Mouse (Mus musculus): Measurements from ENCODE around the gene 4932438H23Rik.
"Not testable (repeated sequence)": the region's sequence is repeated elsewhere in the genome, so short reads cannot be mapped to it uniquely, and the experiment has no call there.

The 4932438H23Rik gene

DNA sequence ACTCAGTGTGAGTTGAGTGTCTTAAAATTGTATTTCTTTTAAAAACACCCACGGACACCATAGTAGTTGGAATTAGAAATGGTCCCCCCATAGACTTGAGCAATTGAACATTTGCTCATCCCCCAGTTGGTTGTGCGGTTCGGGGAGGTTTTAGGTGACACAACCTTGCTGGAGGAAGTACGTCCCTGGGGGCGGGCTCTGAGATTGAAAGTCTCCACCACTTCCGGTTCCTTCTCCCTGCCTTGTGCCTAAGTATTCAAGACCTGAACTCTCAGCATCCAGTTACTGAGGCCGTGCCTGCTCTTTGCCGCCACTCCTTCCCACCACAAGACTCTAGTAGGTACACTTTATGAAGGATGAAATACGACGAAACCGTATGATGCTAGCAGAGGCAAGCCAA lies 2.9 kb upstream of the 4932438H23Rik start:
- no peak for DNase-seq

DNA sequence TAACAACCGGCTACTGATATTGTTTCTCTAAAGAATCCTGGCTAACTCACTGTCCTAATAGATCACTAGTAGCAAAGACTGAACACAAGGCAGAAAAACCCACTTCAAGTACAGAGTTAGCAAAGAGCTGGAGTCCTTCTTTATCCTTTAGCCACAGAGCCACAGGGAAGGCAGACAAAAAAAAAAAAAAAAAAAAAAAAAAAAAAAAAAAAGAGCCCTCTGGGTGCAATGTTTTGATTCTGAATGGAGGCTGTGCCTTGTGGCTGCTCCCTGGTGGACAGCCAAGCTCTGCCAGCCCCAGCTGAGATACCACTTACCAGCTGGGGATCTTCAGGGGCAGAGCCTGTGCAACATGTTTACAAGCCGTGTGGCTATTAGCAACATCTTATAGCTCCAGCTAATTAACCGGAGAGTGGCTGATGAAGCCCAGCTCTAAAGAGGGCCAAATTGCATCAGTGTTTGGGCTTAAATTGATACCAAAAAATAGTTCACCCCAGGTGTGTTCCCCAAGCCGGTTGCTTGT lies 2.1 kb upstream of the 4932438H23Rik start:
- no peak for DNase-seq

DNA sequence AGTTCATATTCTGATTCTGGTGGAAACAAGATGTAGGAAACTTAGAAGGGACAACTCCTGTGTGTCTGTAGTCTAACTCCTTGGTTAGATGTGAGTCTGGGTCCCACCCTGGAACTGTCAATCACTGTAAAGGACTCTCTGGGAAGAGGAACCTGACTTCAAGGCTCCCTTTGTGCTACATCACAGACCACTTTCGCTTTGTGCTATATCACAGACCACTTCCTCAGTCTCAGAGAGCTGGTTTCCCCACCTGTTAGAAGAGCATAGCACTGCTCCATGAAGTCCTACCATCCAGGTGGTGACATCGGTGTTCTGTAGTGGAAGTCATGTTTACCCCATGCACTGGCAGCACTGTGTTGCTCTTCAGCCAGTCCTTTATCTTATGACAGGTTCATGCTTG lies 1.1 kb upstream of the 4932438H23Rik start:
- no peak for DNase-seq

DNA sequence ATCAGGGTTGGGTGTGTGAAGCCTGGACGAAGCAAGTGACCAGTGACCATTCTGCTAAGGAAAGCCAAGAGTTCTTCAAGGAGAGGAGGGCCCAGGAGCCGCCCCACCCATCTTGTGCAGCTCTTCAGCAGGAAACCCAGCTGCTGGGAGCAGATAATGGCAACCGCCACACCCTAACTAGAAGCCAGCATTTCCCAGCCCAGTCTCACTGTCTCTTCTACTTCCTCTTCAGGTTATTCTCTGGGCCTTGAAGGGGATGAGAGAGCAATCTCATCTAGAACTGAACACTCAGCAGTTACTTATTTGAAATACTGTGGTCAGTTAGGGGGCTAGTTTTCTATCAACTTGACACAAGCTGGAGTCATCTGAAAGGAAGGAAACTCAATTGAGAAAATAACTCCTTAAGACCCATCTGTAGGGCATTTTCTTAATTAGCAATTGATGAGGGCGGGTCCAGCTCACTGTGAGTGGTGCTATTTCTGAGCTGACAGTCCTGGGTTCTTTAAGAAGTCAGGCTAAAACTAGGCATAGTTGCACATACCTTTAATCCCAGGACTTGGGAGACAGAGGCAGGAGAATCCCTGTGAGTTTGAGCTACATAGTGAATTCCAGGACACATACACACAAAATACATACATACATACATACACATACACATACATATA lies 8.1 kb downstream of the 4932438H23Rik start:
- DNase-seq, result no peak

DNA sequence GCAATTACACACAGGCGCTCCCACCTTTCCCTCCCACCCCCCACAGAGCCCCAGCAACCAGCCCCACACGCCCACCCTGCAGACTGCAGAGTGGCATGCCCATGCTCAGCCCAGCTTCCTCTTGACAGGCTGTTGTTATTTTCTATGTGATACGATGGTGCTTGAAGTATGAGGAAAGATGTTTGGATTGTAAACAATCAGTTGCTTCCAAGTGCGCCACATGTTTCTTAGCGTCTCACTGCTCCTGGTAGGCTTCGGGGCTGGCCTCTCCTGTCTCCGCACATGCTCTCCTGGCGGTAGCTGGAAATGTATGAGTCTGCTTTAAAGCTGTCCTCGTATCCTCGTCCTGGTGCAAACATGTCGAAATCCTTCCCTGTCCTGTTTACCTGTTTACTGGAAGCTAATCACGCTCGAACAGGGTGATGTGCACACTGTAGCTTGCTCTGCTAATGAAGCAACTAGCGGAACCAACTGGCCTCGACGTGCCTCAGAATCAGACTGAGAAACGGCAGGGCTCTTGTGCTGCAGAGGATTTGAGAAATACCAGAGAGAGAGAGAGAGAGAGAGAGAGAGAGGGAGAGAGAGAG lies 9.6 kb downstream of the 4932438H23Rik start:
- DNase-seq, result no peak

DNA sequence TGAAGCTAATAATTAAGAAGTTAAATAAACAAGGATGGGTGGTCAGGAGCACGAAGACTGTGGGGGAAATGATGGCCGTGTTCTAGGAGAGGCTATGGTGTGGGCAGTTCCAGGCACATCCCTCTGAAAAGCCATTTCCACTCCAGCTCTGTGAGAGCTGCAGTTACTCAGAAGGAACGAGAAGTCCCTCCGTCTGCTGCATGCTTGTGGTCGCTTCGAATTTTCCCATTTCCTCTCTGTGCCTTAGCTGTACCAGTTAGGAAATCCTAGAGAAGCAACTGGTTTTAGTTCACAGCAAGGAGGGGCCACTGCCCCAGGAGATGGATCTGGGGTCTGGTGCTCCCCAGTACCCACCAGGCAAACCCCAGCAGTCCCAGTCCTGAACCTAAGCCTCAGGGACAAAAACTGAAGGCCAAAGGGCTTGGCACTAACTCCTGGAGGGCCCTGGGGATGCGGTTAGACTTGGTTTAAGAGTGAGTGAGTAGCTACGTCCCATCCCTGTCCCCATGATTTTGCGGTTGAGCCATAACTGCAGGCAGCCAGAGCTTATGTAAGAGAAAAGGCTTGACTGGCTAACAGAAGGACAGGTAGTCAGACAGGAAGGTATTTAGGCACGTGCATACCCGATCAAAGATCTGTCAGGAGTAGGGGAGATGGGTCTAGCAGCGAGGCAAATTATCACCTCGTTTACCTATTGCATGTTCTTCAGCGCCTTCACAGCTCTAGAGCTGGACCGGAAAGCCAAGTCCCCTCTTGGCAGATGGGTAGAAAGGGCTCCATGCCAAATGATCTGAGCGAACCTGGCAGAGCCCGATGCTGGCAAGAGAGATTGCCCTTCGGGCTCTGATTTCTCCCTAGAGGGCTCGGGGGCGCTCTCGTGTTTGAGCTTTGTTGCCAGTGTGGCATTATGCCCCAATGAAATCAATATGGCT lies 10.3 kb downstream of the 4932438H23Rik start:
- peak; percentile 93 for DNase-seq

DNA sequence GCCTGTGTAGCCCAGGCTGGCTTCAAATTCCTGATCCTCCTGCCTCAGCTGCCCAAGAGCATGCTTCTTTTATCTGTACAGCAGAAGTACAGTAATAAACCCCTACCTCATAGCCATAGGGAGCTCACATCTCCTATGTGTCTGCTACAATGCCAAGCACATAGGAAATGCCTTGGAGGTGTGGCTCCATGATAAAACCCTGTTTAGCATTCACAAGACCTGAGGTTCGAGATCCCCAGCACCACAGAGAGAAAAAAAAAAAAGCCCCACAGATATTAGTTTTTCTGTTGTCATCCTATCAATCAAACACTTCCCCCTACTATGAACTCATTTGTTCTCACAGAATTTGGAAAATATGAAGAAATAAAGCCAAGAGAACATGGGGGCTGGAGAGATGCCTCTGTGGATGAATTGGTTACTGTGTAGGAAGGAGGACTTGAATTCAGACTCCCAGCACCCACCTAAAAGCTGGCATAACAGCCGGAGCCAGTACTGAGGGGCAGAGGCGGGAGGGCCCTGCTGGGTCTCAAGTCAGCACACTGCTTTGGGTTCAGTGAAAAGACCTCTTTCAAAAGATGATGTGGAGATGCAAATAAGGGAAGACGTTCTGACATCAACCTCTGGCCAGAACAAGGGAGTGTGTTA lies 11.8 kb downstream of the 4932438H23Rik start:
- no peak for DNase-seq

DNA sequence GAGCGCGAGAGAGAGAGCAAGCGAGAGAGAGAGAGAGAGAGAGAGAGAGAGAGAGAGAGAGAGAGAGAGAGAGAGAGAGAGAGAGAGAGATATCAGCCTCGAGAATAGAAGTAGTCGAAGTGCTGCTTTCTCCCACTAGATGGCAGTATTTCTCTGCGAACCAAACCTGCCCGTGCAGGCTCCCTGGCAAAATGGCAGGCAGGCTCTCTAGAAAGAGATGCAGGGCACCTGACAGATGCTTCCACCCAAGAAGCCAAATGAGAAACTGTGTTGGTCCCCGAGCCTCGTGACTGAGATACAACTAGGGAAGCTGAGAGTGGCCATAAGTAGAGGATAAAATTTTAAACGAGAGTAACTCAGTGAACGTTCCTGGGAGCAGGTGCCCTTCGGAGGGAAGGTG lies 13.4 kb downstream of the 4932438H23Rik start:
- DNase-seq, result peak; percentile 82

DNA sequence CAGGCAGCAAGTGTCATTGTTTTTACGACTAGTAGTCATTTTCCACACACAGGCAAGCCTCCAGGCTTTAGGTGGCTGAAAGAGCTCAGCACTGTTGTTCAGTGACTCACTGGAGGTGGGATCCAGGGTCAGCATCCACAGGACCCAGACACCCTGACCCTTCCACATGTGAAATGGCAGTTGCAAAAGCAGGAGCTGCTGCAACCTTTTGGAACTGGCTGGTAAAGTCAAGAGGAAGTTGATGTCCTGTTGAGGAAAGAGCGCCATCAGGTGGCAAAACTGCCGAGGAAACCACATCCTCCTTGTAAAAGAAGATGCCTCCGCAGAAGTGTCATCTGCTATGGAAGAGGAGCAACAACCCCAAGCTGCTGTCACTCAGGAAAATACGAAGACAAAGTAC lies 18.7 kb downstream of the 4932438H23Rik start:
- DNase-seq, result no peak

DNA sequence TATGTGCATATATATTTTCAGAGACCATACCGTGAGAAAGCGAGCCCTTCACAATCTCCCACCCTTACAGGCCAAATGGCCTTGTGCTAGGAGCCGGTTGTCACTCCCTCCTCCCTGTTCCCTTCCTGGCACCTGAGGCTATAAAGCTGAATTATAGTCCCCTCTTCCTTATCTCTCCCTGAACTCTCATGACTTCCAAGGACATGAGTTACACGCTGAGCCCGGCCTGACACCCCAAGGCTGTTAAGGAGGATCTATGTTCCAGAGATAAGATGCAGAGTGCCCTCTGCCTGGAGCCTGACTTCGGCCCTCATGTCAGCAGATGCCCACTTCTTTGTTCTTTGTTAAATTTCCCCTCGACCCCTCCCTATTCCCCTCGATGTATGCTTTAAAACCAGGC lies 19.5 kb downstream of the 4932438H23Rik start:
- DNase-seq, result not testable (repeated sequence)

DNA sequence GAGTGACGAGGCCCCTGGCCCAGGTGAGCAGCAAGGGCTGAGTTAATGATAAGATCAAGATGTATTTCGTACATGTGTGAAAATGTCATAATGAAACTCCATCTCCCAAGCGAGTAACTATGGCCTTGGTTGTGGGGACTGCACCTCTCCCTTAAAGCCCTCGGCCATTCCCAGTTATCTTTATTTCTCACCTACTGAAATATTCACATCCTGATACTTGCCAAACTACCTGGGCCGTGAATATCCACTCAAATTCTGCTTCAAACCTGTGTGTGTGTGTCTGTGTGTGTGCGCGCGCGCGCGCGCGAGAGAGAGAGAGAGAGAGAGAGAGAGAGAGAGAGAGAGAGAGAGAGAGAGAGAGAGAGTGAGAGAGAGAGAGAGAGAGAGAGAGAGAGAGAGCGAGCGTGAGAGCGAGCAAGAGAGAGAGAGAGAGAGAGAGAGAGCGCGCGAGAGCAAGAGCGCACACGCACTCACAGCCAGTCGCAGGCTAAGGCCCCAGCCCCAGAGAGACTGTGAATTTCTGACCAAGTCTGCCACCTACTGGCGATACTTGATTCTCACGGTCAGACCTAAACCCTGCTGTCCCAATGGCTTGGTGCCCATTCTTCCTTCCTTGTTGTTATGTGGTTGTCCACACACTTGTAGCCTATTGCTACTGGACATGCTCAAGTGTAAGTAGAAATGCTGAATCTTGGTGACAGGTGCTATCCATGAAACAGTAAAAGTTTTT lies 21.6 kb downstream of the 4932438H23Rik start:
- DNase-seq, result peak; percentile 92

DNA sequence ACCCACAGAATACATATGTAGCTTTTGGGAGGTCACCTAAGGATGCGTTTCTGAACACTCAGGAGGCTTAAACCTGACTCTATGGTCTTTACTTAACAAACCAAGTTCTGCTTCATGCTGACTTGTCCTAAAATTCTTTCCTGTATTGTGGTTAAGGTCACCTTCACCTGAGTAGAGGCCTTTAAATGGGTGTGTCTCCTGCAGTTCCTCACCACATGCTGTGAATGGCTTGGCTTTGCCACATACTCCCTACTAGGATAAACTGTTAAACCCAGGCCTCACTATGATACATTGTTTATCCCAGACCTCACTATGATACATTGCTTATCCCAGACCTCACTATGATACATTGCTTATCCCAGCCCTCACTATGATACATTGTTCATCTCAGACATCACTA lies 22.7 kb downstream of the 4932438H23Rik start:
- no peak for DNase-seq

DNA sequence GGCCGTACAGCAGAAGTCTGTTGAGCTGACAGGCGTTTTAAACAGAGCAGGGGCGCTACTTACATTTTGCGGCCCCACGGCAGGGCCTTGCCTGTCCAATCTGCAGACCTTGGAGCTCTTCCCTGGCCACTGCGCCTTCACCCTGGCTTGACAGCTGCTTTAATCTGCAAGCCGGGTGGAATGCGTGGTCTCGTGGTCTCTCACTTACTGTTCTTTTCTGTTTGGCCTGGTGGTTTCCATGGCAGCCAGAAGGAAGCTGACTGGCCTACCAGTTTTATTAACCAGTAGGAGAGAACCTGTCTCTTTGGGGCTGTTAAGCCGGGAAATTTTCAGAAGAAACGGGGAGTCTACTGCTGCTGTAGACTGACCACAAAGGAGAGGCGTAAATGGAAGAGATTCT lies 26.0 kb downstream of the 4932438H23Rik start:
- DNase-seq, result no peak

DNA sequence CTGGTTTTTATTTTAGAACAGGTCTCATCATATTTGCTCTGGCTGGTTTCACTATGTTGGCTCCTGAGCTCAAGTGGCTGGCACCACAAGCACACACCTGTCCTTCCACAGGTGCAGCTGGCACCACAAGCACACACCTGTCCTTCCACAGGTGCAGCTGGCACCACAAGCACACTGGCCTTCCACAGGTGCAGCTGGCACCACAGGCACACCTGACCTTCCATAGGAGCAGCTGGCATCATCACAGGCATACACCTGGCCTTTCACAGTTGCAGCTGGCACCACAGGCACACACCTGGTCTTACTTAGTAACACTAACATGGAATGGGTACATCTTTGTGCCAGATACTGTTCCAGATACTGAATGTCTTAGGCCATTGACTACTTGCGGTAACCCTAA lies 27.8 kb downstream of the 4932438H23Rik start:
- DNase-seq, result no peak

DNA sequence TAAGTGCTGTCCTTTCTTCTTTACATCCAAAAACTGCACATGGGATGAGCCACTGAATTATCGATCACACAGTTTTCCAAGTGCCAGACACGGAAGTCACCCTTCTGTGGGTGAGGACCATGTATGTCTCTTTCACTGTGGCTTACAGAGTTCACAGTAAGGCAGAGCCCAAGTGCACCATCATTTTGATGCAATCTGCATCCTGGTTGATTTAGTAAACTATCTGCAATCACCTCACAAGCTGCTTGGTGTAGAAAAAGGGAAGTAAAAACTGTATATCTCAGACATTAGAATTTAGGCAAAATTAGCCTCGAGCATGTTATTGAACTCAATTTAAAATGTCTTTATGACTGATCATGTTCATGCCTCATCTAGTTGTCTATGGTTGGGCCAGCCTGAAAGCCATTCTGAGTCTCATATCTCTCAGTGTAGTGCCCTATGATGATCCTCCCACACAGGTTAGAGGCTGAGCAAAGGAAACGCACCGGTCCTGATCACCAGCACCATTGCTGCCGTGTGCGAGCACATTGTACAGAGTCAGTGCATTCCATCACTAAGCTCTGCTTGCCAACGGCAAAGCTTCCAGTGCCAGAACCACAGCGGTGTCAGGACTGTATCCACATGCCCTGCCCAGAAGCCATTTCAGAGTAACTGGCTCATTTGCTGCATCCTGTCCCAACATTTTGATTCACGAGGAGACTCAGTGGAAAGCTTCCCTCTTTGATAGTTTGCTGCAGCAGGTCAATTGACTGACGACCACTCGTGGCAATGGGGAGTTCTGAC lies 30.1 kb downstream of the 4932438H23Rik start:
- no peak for DNase-seq

DNA sequence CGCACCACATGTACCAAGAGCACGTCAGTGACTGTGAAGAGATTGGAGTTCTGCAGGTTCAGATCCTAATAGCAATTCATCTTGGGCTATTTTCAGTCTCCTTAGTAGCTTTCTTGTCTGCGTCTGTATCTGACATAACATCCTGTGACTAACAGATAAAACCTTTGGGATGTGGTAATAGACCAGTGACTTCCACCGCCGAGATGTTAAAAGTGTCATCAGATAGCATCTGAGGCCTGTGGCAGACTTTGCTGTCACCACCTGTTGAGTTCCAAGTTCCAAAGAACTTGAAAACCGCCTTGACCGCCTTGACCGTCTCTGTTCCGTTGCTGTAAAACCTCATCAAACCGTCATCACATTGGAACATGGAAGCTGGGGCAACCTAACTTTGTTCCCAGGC lies 31.1 kb downstream of the 4932438H23Rik start:
- no peak for DNase-seq

DNA sequence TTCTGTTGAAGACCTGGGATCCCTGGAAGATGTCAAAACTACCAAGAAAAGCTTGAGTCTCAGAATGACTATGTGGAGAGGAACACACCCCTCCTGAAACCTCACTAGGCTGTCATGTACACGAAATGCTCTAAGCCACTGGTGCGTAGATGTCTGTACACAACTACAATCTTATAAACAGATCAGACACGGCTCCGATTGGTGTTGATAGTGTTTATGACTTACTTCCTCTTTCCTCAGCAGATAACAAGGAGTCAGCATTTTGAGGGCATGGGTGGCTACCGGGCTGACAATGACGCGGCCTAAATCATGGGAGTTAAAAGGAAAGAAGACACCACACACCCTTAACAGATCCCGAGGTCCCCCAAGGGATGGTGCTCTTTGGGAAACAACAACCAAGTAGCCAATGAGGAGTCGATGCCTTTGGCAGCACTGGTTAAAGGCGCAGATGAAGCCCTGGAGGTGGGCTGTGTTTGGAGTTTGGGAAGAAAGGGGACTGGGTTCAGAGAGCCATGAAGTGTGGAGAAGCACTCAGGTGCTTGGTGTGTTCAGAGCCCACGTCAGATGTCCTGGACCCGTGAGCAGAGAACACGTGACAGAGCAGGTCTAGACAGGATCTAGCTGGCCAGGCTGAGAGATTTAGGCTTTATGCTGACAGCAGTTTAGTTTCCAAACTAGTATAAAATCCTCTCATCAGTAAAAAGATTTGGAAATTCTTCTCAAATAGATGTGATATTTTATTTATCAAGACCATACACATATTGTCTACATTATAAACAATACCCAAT lies 33.2 kb downstream of the 4932438H23Rik start:
- no peak for DNase-seq

DNA sequence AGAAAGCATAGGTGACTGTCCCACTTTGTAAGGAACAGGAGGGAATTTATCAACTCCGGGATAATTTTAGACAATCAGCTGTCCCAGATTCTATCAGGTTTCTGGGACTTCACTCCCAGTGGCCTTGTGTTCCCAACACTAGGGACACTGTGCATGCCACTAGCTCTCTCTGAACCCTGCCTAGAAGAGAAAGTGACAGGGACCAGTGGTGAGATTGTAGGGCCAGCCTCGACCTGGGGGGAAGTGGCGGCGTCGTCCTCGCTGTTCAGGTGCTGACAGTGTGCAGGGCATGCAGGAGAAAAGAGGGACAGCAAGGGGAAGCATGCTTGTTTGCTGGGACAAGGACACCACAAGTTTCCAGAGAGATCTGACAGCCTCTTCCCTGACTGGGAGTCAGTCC lies 37.2 kb downstream of the 4932438H23Rik start:
- DNase-seq, result no peak

DNA sequence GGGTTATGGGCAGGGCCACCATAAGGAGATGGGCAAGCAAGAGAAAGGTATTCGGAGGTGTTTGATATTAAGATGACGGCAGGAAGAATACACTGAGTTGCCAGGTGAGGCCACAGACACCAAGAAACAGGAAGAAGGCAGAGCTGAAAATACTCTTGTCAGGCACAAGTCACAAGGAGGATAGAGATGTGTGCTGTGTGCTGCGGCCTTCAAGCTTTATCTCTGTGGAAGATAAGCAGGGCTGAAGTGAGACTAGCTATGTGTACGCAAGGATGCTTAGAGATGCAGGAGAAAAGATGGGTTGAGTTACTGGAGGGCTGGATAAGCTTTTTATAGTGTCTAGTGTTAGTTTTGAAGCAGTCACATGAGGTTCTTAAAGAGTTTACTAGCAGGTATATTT lies 37.7 kb downstream of the 4932438H23Rik start:
- DNase-seq, result no peak

DNA sequence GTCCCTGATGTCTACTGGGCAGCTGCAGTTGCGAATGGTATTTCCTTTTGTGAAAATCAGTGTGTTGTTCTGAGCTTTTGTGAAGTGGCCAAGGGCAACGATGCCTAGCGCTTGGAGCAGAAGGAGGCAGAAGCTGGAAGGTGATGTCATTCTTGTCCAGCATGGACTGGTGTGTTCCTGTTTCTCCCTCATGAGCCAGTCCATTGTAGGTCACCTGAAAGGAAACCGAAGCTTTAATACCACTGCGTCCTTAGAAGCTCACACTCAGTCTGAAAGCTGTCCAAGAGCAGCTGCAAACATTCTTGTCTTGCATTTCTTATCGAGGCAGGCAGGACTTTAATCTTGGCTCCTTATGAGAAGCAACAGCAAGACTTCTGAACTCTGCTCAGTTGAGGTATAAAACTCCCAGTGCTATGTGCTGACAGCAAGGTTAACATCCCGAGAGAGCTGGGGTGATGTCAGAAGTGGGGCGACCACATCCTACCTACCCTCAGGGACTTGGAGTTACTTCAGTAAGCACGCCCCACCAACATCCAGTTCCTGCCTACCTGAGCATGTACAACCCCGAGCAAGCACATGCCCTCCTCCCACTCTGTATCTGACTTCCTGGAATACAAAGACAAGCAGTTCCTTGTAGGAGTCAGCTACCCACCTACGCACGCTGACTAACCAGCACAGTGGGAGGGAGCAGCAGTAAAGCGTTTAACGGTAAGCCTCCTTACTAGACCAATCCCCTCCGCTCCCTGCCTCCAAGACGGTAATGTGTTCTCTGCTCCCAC lies 38.7 kb downstream of the 4932438H23Rik start:
- DNase-seq, result no peak

All from cerebellum, adult 9-11 months (tissue).